Mouse (Mus musculus): Measurements from ENCODE around the gene L2hgdh. TPM values are rescaled to one million over a fixed set of nuclear protein-coding genes. Genes with fewer than 3 reads are reported as not detected.

The L2hgdh gene
- polyA plus RNA-seq, 1 experiment from 2014 or later = 25.0 TPM

DNA sequence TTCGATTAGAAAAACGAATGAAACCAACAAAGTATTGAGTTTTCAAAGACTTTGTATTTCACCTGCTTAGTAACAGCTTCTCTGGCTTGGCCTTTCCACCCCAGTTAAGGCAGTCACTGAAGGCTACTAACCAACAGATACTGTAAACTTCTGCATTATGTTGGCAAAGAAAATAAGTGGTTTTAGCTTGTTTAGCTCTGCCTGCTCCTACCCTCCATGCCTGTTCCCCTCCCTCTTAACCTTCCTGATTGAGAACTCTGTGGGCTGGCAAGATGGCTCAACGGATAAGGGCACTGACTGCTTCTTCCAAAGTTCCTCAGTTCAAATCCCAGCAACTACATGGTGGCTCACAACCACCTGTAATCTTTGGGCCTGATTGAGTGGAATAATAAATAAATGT lies 9.2 kb upstream of the L2hgdh start:
- peaks cover 3% of the 10 kb centered on the region for H3K4me1 ChIP-seq (replicated peaks; ENCODE audit: control insufficient read depth, insufficient read depth, low read length)
- no peaks in the 10 kb centered on the region for H3K36me3 ChIP-seq (ENCODE audit: control insufficient read depth, insufficient read depth, low read length)
- 61% methylated on average over 3 of the region's 3 CpGs for WGBS
- H3K27ac ChIP-seq (ENCODE audit: low read depth, low read length) = peak overlapping the region; percentile 48
- H3K9ac ChIP-seq (ENCODE audit: low read depth, low read length) = peak overlapping the region; percentile 50
- H3K9me3 ChIP-seq (ENCODE audit: control insufficient read depth, low read length) = no peaks in the 10 kb centered on the region
- H3K4me2 ChIP-seq = 0 out of 2 replicates have a peak overlapping the region, but pooled peaks have one; percentile 17
- no peak overlapping the region for H3K4me3 ChIP-seq (ENCODE audit: low read depth, low read length)
- DNase-seq (ENCODE audit: low spot score) (no peak), ATAC-seq (replicated peaks; ENCODE audit: low FRiP score) (no peak; the same call in 1 of the 2 replicates)
- no peaks in the 10 kb centered on the region for H3K27me3 ChIP-seq (replicated peaks; ENCODE audit: control insufficient read depth, insufficient read depth, low read length)

- Histone ChIP-seq H3K4me3 (ENCODE audit: low read depth, low read length) (no peak overlapping the region), H3K9me3 (ENCODE audit: control insufficient read depth, low read length) (no peaks in the 10 kb centered on the region), H3K36me3 (ENCODE audit: control insufficient read depth, insufficient read depth, low read length) (no peaks in the 10 kb centered on the region), H3K9ac (ENCODE audit: low read depth, low read length) (no peak overlapping the region; the same call in 1 of the 2 replicates), H3K27me3 (replicated peaks; ENCODE audit: control insufficient read depth, insufficient read depth, low read length) (no peaks in the 10 kb centered on the region), H3K4me2 (0 out of 2 replicates have a peak overlapping the region, but pooled peaks have one; percentile 17), H3K4me1 (replicated peaks; ENCODE audit: control insufficient read depth, insufficient read depth, low read length) (peaks cover 3% of the 10 kb centered on the region), H3K27ac (ENCODE audit: low read depth, low read length) (peak overlapping the region; percentile 48; the same call in 1 of the 2 replicates)
- WGBS = 4% methylated on average over 2 of the region's 2 CpGs
- ATAC-seq (replicated peaks; ENCODE audit: low FRiP score) (peak; percentile 70; the same call in 1 of the 2 replicates), DNase-seq (ENCODE audit: low spot score) (no peak)
Observed at GRCm38 (mm10) chr12:69733518-69733917, 8.8 kb upstream of the L2hgdh start.

- H3K4me2 ChIP-seq = no peak overlapping the region
- H3K36me3 ChIP-seq (ENCODE audit: control insufficient read depth, insufficient read depth, low read length) = no peaks in the 10 kb centered on the region
- ATAC-seq (replicated peaks; ENCODE audit: low FRiP score) (no peak), DNase-seq (ENCODE audit: low spot score) (no peak)
- no peak overlapping the region for H3K9ac ChIP-seq (ENCODE audit: low read depth, low read length)
- no peaks in the 10 kb centered on the region for H3K27me3 ChIP-seq (replicated peaks; ENCODE audit: control insufficient read depth, insufficient read depth, low read length)
- peaks cover 3% of the 10 kb centered on the region for H3K4me1 ChIP-seq (replicated peaks; ENCODE audit: control insufficient read depth, insufficient read depth, low read length)
- no peak overlapping the region for H3K27ac ChIP-seq (ENCODE audit: low read depth, low read length)
- 54% methylated on average over 5 of the region's 5 CpGs for WGBS
- H3K4me3 ChIP-seq (ENCODE audit: low read depth, low read length) = no peak overlapping the region
- H3K9me3 ChIP-seq (ENCODE audit: control insufficient read depth, low read length) = no peaks in the 10 kb centered on the region
Observed at GRCm38 (mm10) chr12:69732221-69732620, 7.5 kb upstream of the L2hgdh start.

DNA sequence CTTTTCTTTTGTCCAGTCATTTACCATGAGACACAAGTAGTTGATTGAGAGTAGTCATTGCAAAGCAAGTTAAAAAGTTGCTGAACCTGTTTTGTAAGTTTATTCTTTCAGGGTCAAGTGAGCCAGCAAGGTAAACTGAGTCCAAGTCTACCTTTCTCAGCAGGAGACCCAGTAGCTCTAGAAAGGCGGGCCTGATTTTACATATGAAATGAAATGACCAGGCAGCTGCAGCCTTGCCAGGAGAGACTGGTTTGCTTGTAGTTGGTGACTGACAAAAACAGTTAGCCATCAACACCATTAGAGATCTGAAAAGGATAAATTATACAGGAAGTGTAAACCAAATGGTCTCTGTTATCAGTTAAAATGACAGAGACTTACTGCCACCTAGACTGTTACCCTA lies 5.6 kb upstream of the L2hgdh start:
- ATAC-seq (replicated peaks; ENCODE audit: low FRiP score) = no peak
- Histone ChIP-seq H3K27ac (ENCODE audit: low read depth, low read length) (no peak overlapping the region), H3K4me3 (ENCODE audit: low read depth, low read length) (no peak overlapping the region), H3K36me3 (ENCODE audit: control insufficient read depth, insufficient read depth, low read length) (no peaks in the 10 kb centered on the region), H3K9me3 (ENCODE audit: control insufficient read depth, low read length) (no peaks in the 10 kb centered on the region), H3K27me3 (replicated peaks; ENCODE audit: control insufficient read depth, insufficient read depth, low read length) (no peaks in the 10 kb centered on the region), H3K4me2 (no peak overlapping the region), H3K4me1 (replicated peaks; ENCODE audit: control insufficient read depth, insufficient read depth, low read length) (peaks cover 6% of the 10 kb centered on the region), H3K9ac (ENCODE audit: low read depth, low read length) (no peak overlapping the region)
- 72% methylated on average over 1 of the region's 1 CpGs for WGBS
- DNase-seq (ENCODE audit: low spot score) = no peak

- no peak for ATAC-seq (replicated peaks; ENCODE audit: low FRiP score)
- WGBS = 91% methylated on average over 1 of the region's 1 CpGs
- Histone ChIP-seq H3K9ac (ENCODE audit: low read depth, low read length) (no peak overlapping the region), H3K27ac (ENCODE audit: low read depth, low read length) (no peak overlapping the region), H3K4me2 (no peak overlapping the region), H3K4me1 (replicated peaks; ENCODE audit: control insufficient read depth, insufficient read depth, low read length) (peaks cover 6% of the 10 kb centered on the region), H3K36me3 (ENCODE audit: control insufficient read depth, insufficient read depth, low read length) (no peaks in the 10 kb centered on the region), H3K9me3 (ENCODE audit: control insufficient read depth, low read length) (no peaks in the 10 kb centered on the region), H3K4me3 (ENCODE audit: low read depth, low read length) (no peak overlapping the region), H3K27me3 (replicated peaks; ENCODE audit: control insufficient read depth, insufficient read depth, low read length) (no peaks in the 10 kb centered on the region)
- DNase-seq (ENCODE audit: low spot score) = no peak
Observed at GRCm38 (mm10) chr12:69729246-69729645, 4.6 kb upstream of the L2hgdh start.

DNA sequence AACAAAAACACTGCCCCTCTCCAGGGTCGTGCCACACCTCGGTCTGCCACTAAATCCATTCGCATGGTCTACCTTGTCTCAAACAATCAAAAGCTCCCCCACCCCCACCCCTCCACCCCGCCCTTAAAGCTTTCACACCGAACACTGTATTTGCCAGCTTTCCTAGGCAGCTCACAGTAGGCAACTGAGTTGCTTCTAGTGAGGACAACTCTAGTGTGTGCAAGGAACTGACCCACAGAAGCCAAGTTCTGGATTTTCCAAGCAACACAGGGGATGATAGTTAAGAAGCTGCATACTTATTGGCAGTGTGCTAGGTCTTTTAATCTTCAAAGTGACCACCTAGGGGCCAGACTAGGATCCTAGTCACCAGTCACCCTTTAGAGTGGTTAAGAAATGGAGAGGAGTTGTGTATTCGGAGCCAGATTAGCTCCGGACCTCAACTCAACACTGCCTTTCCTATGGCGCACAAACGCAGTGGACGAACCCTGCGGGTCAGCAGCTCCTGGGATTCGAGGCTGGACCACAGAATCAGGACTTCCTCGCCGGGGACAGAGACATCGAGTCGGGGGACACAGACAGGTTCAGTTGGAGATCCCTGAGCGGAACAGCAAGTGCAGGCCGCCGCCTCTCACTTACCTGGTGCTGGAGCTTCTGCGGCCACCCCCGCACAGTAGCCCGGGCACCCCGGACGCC lies 509 bp downstream of the L2hgdh start:
- H3K4me1 ChIP-seq (replicated peaks; ENCODE audit: control insufficient read depth, insufficient read depth, low read length) = peaks cover 8% of the 10 kb centered on the region
- H3K4me3 ChIP-seq (ENCODE audit: low read depth, low read length) = peak overlapping the region; percentile 82
- no peak for DNase-seq (ENCODE audit: low spot score)
- H3K9ac ChIP-seq (ENCODE audit: low read depth, low read length) = peak overlapping the region; percentile 78
- ATAC-seq (replicated peaks; ENCODE audit: low FRiP score) = peak; percentile 18
- no peaks in the 10 kb centered on the region for H3K27me3 ChIP-seq (replicated peaks; ENCODE audit: control insufficient read depth, insufficient read depth, low read length)
- H3K36me3 ChIP-seq (ENCODE audit: control insufficient read depth, insufficient read depth, low read length) = peaks cover 19% of the 10 kb centered on the region
- peaks cover 8% of the 10 kb centered on the region for H3K9me3 ChIP-seq (ENCODE audit: control insufficient read depth, low read length)
- WGBS = 2% methylated on average over 24 of the region's 24 CpGs
- H3K4me2 ChIP-seq = peak overlapping the region; percentile 95
- peak overlapping the region; percentile 87 for H3K27ac ChIP-seq (ENCODE audit: low read depth, low read length)

DNA sequence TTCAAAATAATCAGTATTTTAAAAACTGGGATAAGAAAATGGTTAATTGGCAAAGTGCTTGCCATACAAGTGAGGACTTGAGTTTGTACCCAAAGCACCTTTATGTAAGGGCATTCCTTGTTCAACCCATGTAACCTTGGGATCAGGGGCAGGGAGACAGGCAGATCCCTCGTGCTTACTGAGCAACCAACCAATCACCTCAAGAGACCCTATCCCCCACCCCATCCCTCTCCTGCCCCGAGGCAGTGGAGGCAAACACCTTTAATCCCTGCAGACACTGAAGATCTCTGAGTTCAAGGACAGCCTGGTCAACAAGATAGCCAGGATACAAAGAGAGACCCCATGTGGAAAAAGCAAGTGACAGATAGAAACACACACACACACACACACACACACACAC lies 1.3 kb downstream of the L2hgdh start:
- DNase-seq (ENCODE audit: low spot score) (no peak), ATAC-seq (replicated peaks; ENCODE audit: low FRiP score) (no peak)
- peaks cover 25% of the 10 kb centered on the region for H3K36me3 ChIP-seq (ENCODE audit: control insufficient read depth, insufficient read depth, low read length)
- peak overlapping the region; percentile 95 for H3K4me2 ChIP-seq
- H3K4me3 ChIP-seq (ENCODE audit: low read depth, low read length) = peak overlapping the region; percentile 82
- H3K27ac ChIP-seq (ENCODE audit: low read depth, low read length) = no peak overlapping the region
- no peaks in the 10 kb centered on the region for H3K27me3 ChIP-seq (replicated peaks; ENCODE audit: control insufficient read depth, insufficient read depth, low read length)
- peaks cover 10% of the 10 kb centered on the region for H3K9me3 ChIP-seq (ENCODE audit: control insufficient read depth, low read length)
- H3K9ac ChIP-seq (ENCODE audit: low read depth, low read length) = peak overlapping the region; percentile 78; the same call in 1 of the 2 replicates
- H3K4me1 ChIP-seq (replicated peaks; ENCODE audit: control insufficient read depth, insufficient read depth, low read length) = peaks cover 8% of the 10 kb centered on the region
- WGBS = 57% methylated on average over 2 of the region's 2 CpGs

DNA sequence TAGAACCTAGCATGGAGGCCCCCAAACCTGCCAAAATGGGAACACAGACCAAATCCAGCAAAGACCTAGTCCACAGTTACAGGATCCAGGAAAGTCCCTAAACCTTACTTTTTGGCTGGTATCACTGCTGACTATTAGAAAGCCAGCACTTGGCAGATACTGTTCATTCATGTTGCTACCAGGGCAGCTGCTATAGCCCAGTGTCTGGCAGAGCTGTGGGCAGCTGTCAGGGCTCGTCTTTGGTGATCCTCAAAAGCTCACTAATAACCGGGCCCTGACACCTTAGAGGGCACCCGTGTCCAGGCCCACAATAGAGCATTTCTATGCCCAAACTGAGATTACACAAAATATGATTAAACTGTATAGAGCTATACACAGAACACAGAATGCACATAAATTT lies 1.8 kb downstream of the L2hgdh start:
- no peak for ATAC-seq (replicated peaks; ENCODE audit: low FRiP score)
- Histone ChIP-seq H3K4me1 (replicated peaks; ENCODE audit: control insufficient read depth, insufficient read depth, low read length) (peaks cover 8% of the 10 kb centered on the region), H3K27ac (ENCODE audit: low read depth, low read length) (no peak overlapping the region), H3K4me3 (ENCODE audit: low read depth, low read length) (no peak overlapping the region), H3K4me2 (no peak overlapping the region), H3K36me3 (ENCODE audit: control insufficient read depth, insufficient read depth, low read length) (peaks cover 29% of the 10 kb centered on the region), H3K9me3 (ENCODE audit: control insufficient read depth, low read length) (peaks cover 12% of the 10 kb centered on the region), H3K27me3 (replicated peaks; ENCODE audit: control insufficient read depth, insufficient read depth, low read length) (no peaks in the 10 kb centered on the region), H3K9ac (ENCODE audit: low read depth, low read length) (no peak overlapping the region)
- DNase-seq (ENCODE audit: low spot score) = no peak
- WGBS = 83% methylated on average over 3 of the region's 3 CpGs

- Histone ChIP-seq H3K27me3 (replicated peaks; ENCODE audit: control insufficient read depth, insufficient read depth, low read length) (no peaks in the 10 kb centered on the region), H3K4me2 (no peak overlapping the region), H3K4me1 (replicated peaks; ENCODE audit: control insufficient read depth, insufficient read depth, low read length) (no peaks in the 10 kb centered on the region), H3K27ac (ENCODE audit: low read depth, low read length) (no peak overlapping the region), H3K4me3 (ENCODE audit: low read depth, low read length) (no peak overlapping the region), H3K9me3 (ENCODE audit: control insufficient read depth, low read length) (peaks cover 3% of the 10 kb centered on the region; the same call in 1 of the 2 replicates), H3K9ac (ENCODE audit: low read depth, low read length) (no peak overlapping the region), H3K36me3 (ENCODE audit: control insufficient read depth, insufficient read depth, low read length) (peaks cover 5% of the 10 kb centered on the region; the same call in 1 of the 2 replicates)
- DNase-seq (ENCODE audit: low spot score) (no peak), ATAC-seq (replicated peaks; ENCODE audit: low FRiP score) (no peak)
Observed at GRCm38 (mm10) chr12:69713628-69714027, 11.0 kb downstream of the L2hgdh start.
